Mouse (Mus musculus) heart, postnatal 0 days (tissue): ENCODE measurements around the gene Wwox.

Source experiments
- CTCF ChIP-seq: IDR thresholded peaks from 2 replicates; pipeline ENCODE4 v1.5.1; 2016; ENCODE audit warnings: antibody characterized with exemption, control low read depth, low read depth
- EP300 ChIP-seq: IDR thresholded peaks from 2 replicates; pipeline ENCODE4 v1.6.1; 2016; ENCODE audit warnings: antibody characterized with exemption, low read depth

DNA sequence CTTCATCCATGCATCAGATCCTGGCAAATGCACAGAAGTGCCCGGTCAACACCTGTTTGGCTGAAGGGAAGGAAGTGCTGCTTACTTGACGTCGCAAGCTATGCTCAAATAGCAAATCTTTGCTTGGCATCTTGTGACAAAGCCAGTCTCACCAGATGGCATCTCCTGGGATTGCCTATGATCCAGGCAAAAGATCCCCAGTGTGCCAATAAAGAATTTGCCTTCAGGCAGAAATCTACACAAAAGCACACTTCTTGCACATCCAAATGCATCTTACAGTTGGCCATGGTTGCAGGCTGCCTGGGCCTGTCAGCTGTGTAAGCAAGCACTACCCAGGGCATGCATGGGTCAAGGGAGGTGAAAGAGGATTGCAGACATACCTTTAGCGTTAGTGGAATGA is 773.7 kb downstream of the Wwox start:
- TF ChIP-seq CTCF (no peak), EP300 (no peak)
